Mouse (Mus musculus) R1 (cell line): ENCODE data around the gene Mfap3l.

Source experiments
- DNase-seq: peaks from one replicate; pipeline ENCODE4 v3.0.0-alpha.2; 2018; ENCODE audit warnings: low read depth, low spot score

The Mfap3l gene

DNA sequence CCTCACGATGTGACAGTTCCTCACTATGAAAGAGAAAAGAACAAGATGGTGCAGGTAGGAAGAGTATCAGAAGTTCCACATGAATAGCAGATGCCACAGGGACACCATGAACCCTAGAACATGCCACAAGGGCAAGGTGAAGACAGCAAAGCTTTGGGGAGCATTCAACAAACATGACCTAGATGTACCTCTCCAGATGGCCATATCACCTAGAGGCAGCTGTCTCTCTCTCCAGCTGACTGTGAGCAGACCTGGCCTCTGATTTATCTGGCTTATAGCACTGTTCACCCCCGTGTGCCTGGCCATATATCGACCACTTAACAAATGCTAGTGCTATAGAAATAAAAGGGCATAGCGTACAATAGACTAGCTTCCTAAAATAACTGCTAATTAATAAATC, 17.5 kb downstream of the Mfap3l start:
- no peak for DNase-seq

DNA sequence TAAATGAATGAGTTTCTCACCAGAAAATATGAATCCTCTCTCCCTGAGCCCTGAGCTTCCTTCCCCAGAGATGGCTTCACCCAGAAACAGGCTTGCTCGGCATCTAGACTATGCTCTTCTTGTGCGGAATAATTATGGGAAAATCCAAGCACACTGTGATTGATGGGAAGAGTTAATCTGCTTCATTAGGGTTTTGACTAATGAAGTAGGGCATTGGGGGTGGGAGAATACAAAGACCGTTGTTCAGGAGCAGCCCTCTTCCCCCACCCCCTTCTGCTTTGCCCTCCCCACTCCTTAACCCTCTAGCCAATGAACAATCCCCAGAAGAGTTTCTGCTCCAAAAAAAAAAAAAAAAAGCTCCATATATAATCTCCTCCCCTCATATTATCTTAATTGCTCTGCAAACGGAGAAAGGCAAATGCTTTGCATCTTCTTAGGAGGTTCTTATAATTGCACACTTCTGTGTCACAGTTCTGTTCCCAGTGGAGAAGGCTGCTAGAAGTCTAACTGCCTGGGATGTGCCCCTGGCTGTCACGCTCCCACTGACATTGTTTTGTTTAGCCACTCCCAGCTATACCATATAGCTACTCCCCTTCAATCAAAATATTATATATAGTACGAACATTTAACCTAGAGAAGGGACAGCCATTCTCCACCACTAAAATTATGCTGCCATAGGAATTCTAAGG, 24.9 kb downstream of the Mfap3l start:
- DNase-seq: no peak

- peak; percentile 84 for DNase-seq
These were observed 25.5 kb downstream of the Mfap3l start for GRCm38 (mm10) chr8:60658114-60658500.

DNA sequence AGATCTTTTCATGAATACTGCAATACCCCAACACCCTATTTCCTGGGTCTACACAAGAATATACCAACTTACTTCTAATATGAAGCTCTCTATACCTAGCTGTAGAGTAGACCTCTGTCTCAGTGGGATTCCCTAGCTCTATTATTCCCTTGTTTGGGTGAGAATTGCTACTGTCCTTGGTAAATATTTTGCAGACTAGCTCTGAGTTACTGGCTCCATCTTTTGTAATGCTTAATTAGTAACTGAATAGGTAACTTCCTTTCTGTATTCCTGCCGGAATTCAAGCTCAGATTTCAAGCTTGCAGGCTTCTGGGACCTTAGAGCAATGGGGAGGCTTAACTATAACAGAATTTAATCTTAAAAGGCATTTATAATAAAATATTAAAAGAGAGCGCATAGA, 26.1 kb downstream of the Mfap3l start:
- DNase-seq: peak; percentile 85

- DNase-seq: no peak
These were observed 27.1 kb downstream of the Mfap3l start for GRCm38 (mm10) chr8:60659721-60660120.

DNA sequence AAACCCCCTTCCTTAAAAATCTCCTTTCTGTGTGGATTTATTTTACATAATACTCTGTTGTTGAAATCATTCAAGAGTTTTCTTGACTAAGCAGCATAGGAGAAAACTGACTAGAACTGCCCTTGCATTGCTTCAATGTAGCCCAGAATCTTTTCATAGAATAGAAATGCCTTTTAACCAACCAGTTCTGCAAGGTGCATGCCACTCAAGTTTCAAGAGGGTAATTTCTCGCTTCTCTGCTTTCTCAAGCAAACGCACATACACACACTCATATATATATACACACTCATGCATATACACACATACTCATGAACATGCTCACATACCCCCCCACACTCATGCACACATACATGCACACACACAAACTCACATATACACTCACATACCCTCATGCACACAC, 28.6 kb downstream of the Mfap3l start:
- no peak for DNase-seq

DNA sequence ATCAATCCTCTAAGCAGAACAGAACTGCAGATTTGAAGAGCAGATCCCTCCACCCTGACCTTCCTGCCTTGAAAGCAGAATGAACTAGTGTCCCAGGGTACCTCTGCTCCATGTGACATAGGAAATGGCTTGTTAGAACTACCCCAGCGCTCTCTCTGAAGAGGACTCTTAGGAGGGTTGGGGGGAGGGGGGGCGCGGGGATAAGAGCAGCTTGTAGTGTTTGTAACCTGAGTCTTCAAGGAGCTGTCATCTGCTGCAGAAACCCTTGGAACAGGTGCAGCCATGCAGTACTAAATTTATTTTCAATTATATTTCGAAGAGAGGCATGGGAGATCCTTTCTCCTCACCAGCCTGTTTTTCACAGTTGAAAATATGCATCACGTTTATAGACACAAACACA, 30.9 kb downstream of the Mfap3l start:
- peak; percentile 37 for DNase-seq

DNA sequence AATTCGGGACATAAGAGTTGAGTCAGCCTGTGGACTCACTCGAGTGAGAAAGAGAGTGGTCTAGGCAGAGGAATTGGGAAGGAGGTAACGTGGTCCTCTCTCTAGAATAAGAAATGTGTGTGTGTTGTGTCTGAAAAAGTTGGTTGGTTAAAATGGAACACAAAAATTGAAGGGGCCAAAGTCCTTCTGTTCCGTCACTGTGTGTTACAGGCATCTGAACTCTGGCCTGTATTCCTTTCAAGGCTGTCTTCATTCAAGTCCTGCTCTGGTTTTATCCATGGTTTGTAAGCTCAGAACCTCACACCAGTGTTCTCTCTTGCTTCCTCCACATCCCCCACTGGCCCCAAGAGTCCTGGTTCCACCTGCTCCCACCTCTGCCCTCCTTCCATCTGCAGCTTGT, 33.2 kb downstream of the Mfap3l start:
- DNase-seq: no peak

- no peak for DNase-seq
These were observed 34.2 kb downstream of the Mfap3l start for GRCm38 (mm10) chr8:60666852-60667251.

- DNase-seq: no peak
These were observed 46.0 kb downstream of the Mfap3l start for GRCm38 (mm10) chr8:60678590-60678989.

DNA sequence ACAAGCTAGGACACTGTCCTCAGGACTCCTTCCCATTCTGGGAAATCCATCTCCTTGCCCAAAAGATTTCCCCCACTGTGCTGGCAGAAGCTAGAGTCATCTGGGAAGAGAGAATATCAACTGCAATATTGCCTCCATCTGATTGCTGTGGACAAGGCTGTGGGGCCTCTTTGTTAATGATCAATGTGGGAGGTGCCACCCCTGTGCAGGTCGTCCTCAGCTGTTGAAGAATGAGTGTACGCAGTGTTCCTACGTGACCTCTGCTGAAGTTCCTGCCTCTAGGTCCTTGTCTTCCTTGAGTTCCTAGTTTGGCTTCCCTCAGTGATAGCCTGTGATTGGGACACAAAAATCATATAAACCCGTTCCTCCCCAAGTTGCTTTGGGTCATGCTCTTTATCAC, 49.2 kb downstream of the Mfap3l start:
- no peak for DNase-seq

DNA sequence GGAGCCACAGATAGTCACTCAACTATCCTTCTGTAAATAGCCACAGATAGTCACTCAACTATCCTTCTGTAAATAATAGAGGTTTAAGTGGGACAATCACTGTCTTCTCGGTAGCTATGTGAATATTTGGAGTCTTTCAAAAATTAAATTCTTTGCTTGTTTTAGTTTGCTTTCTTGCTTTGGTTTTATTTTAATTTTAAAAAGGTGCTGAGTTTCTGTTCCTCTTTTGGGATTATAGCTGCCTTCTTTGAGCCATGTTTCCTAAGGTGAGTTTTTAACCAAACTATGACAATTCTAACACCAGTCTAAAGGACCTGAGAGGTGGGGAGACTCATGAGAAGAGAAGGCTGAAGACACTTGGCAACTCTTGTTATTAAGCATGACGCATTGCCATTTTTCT, 49.7 kb downstream of the Mfap3l start:
- DNase-seq: no peak

GRCm38 (mm10) chr8:60711516-60712086, 79.0 kb downstream of the Mfap3l start:
- DNase-seq: no peak

DNA sequence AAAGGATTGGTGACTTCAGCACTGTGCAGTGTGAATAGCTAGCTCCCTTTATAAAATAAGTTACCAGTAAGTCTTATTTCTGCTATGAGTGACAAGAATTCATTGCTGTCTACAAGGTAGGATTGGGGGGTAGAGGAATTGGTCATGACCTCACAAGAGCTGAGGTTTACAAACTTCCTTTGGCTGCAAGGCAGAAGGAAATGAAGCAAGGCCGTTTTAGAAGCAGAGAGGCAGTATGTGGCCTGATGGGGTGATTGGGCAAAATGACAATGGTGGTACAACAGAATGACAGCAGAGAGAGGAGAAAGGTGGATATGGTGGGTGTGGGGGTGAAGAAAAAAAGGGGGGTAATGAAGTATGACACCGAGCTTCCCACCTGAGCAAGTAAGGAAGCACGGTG, 82.1 kb downstream of the Mfap3l start:
- no peak for DNase-seq

GRCm38 (mm10) chr8:60718692-60719091, 86.1 kb downstream of the Mfap3l start:
- peak; percentile 8 for DNase-seq
